Mouse (Mus musculus) testis, adult 2 months (tissue): ENCODE data around the gene Pld6.
A peak's percentile ranks its signal among the peaks of the same experiment; 100 is the strongest.

Source experiments
- CTCF ChIP-seq: fragments of 200-500 bp; IDR thresholded peaks from 2 replicates; pipeline ENCODE4 v1.5.1; 2012; ENCODE audit warnings: low read depth, mild to moderate bottlenecking, inconsistent platforms, low read length, moderate library complexity; ENCODE audit not compliant: control insufficient read depth, insufficient read depth, insufficient replicate concordance
- POLR2A ChIP-seq: fragments of 200-500 bp; IDR thresholded peaks from 2 replicates; pipeline ENCODE4 v1.6.1; 2012; ENCODE audit warnings: low read depth, mild to moderate bottlenecking, inconsistent platforms, low read length, moderate library complexity; ENCODE audit not compliant: control insufficient read depth

GRCm38 (mm10) chr11:59778181-59778873 lies 9.1 kb downstream of the Pld6 start:
- peak; percentile 89; the same call in 1 of the 2 replicates for TF ChIP-seq CTCF
- no peak for TF ChIP-seq POLR2A
